Mouse (Mus musculus) limb, embryonic 15.5 days (tissue): ENCODE measurements around the gene Gpr1. TPM values are rescaled to one million over a fixed set of nuclear protein-coding genes. Genes with fewer than 3 reads are reported as not detected.

Experiments
- ATAC-seq: fragments of 200-750 bp; cut with Nextera tagmentation; 2 replicates; pipeline ENCODE4 v1.8.0; 2017; ENCODE audit warnings: low read depth, moderate TSS enrichment; ENCODE audit not compliant: insufficient number of reproducible peaks, low FRiP score, low TSS enrichment
- H3K27ac ChIP-seq: fragments of 300-500 bp; sonication (generic); 2 replicates; pipeline ENCODE4 v1.5.1; 2015; ENCODE audit warnings: moderate library complexity, mild to moderate bottlenecking, inconsistent platforms
- H3K27me3 ChIP-seq: fragments of 300-500 bp; sonication (generic); 2 replicates; pipeline ENCODE4 v1.6.1; 2015; ENCODE audit warnings: inconsistent platforms
- H3K36me3 ChIP-seq: fragments of 300-500 bp; sonication (generic); 2 replicates; pipeline ENCODE4 v1.6.1; 2015; ENCODE audit warnings: inconsistent platforms
- H3K4me1 ChIP-seq: fragments of 300-500 bp; sonication (generic); 2 replicates; pipeline ENCODE4 v1.6.1; 2015; ENCODE audit warnings: inconsistent platforms
- H3K4me2 ChIP-seq: fragments of 300-500 bp; sonication (generic); 2 replicates; pipeline ENCODE4 v1.6.1; 2015; ENCODE audit warnings: mild to moderate bottlenecking, inconsistent platforms
- H3K4me3 ChIP-seq: fragments of 300-500 bp; sonication (generic); 2 replicates; pipeline ENCODE4 v1.5.1; 2015; ENCODE audit warnings: mild to moderate bottlenecking, inconsistent platforms
- H3K9ac ChIP-seq: fragments of 300-500 bp; sonication (generic); 2 replicates; pipeline ENCODE4 v1.6.1; 2015; ENCODE audit warnings: inconsistent platforms
- H3K9me3 ChIP-seq: fragments of 300-500 bp; sonication (generic); 2 replicates; pipeline ENCODE4 v1.6.1; 2016; ENCODE audit warnings: inconsistent platforms
- WGBS: fragments of 180-500 bp; shearing (Covaris S2); methylation state at CpG from one replicate; pipeline ENCODE4 v1.1.7; 2015; 5-methylcytosine and 5-hydroxymethylcytosine counted together
- polyA plus RNA-seq: library from polyadenylated mRNA; unstranded; fragments of >200 nt; fragmentation: Nextera tagmentation; extraction: Ambion mirVana; gene quantifications from 2 replicates; pipeline ENCODE4 v1.2.1, GENCODE M21; 2015

The Gpr1 gene
- polyA plus RNA-seq, 1 experiment from 2014 or later = 0.17 TPM

DNA sequence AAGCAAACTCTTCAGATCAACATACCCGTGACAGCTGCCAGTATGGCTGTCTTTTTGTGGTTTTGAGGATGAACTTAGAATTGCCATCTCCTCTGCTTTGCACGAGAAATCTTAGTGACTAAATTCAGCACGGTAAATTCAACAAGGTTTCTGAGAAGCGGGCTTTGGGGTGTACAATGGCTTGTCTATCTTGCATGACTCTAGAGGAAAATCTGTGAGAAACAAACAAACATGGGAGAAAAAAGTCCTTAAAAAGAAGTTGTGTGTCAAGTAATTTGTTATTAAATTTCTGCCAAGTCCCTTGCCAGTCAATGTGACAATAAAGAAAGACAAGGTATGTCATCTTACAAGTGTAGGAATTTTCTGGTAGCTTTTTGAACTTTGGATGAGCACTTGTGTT, 34.9 kb upstream of the Gpr1 start:
- peaks cover 84% of the 10 kb centered on the region for H3K27me3 ChIP-seq
- H3K36me3 ChIP-seq = no peaks in the 10 kb centered on the region
- no peak overlapping the region for H3K27ac ChIP-seq
- H3K4me1 ChIP-seq = peaks cover 7% of the 10 kb centered on the region; the same call in 1 of the 2 replicates
- H3K9ac ChIP-seq = no peak overlapping the region
- H3K4me3 ChIP-seq = no peak overlapping the region
- 38% methylated on average over 4 of the region's 4 CpGs for WGBS
- no peaks in the 10 kb centered on the region for H3K9me3 ChIP-seq
- no peak for ATAC-seq
- no peak overlapping the region for H3K4me2 ChIP-seq

GRCm38 (mm10) chr1:63248360-63248851, 34.1 kb upstream of the Gpr1 start:
- ATAC-seq = no peak
- peak overlapping the region; percentile 30 for H3K4me3 ChIP-seq
- 2% methylated on average over 44 of the region's 44 CpGs for WGBS
- H3K36me3 ChIP-seq = no peaks in the 10 kb centered on the region
- H3K27ac ChIP-seq = no peak overlapping the region
- peak overlapping the region; percentile 48 for H3K4me2 ChIP-seq
- H3K4me1 ChIP-seq = peaks cover 7% of the 10 kb centered on the region; the same call in 1 of the 2 replicates
- no peak overlapping the region for H3K9ac ChIP-seq
- H3K27me3 ChIP-seq = peaks cover 86% of the 10 kb centered on the region
- no peaks in the 10 kb centered on the region for H3K9me3 ChIP-seq

- no peak for ATAC-seq
- Histone ChIP-seq H3K9ac (no peak overlapping the region), H3K4me3 (peak overlapping the region; percentile 30), H3K4me1 (peaks cover 7% of the 10 kb centered on the region; the same call in 1 of the 2 replicates), H3K27ac (no peak overlapping the region), H3K4me2 (peak overlapping the region; percentile 48), H3K36me3 (no peaks in the 10 kb centered on the region), H3K9me3 (no peaks in the 10 kb centered on the region), H3K27me3 (peaks cover 81% of the 10 kb centered on the region)
- WGBS = under 1% methylated on average over 18 of the region's 18 CpGs
These were observed 33.6 kb upstream of the Gpr1 start for GRCm38 (mm10) chr1:63247831-63248359.

DNA sequence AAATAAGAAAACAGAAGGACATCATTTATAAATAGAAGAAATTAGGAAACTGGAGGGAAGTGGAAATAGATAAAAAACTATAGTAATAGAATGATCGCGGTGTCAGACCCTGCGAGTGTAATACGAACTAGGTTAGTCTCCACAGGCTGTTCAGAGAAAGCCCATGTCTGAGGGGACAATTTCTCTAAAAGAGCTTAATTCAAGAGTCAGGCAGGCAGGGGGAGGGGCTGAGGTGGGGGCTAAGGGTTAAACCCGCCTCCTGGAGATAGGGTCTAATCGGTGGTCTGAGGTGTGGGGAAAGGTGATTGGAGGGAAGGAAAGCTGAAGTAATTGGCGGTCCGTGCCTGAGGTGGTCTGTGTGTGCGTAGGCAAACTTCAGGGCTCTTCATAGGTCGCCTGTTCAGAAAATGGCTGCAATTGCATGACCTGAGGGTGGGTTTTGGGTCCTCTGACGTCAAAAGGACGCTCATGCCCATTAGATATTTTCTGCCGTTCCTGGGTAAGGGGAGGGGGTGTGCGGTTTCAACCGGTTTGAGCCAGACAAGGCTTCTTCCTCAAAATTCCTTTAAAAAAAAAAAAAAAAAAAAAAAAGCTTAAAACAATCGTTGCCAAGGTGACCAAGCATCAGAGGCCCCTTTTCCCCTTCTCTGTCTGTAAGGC, 32.6 kb upstream of the Gpr1 start:
- Histone ChIP-seq H3K4me2 (peak overlapping the region; percentile 25), H3K9me3 (no peaks in the 10 kb centered on the region), H3K4me3 (no peak overlapping the region; the same call in 1 of the 2 replicates), H3K36me3 (no peaks in the 10 kb centered on the region), H3K27ac (no peak overlapping the region), H3K27me3 (peaks cover 72% of the 10 kb centered on the region), H3K4me1 (peaks cover 7% of the 10 kb centered on the region; the same call in 1 of the 2 replicates), H3K9ac (no peak overlapping the region)
- WGBS = 4% methylated on average over 16 of the region's 16 CpGs
- ATAC-seq = no peak

GRCm38 (mm10) chr1:63243854-63244253, 29.5 kb upstream of the Gpr1 start:
- Histone ChIP-seq H3K9me3 (no peaks in the 10 kb centered on the region), H3K36me3 (no peaks in the 10 kb centered on the region), H3K27ac (no peak overlapping the region), H3K4me3 (no peak overlapping the region), H3K9ac (no peak overlapping the region), H3K4me2 (no peak overlapping the region), H3K27me3 (peaks cover 47% of the 10 kb centered on the region), H3K4me1 (peaks cover 7% of the 10 kb centered on the region; the same call in 1 of the 2 replicates)
- WGBS = 46% methylated on average over 4 of the region's 4 CpGs
- ATAC-seq = no peak

DNA sequence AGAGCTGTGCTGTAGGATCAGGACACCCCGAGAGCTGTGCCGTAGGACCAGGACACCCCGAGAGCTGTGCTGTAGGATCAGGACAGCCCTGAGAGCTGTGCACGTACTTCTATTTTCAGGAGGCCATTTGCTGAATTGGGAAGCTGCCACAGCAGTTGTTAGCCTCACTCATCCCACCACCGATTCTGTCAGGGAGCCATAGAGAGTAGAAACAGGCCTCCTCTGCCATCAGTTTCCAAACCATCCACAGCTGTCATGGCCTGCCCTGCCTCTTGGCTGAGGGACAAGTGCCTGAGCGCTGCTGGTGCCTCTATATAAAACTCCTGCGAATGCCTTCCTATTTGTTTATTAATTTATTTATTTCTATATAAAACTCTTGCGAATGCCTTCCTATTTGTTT, 25.4 kb upstream of the Gpr1 start:
- Histone ChIP-seq H3K9ac (no peak overlapping the region), H3K27me3 (peaks cover 12% of the 10 kb centered on the region; the same call in 1 of the 2 replicates), H3K9me3 (no peaks in the 10 kb centered on the region), H3K4me1 (no peaks in the 10 kb centered on the region), H3K4me2 (no peak overlapping the region), H3K27ac (no peak overlapping the region; the same call in 1 of the 2 replicates), H3K4me3 (no peak overlapping the region), H3K36me3 (no peaks in the 10 kb centered on the region)
- 0 out of 2 replicates have a peak, but pooled peaks have one; percentile 62 for ATAC-seq
- whole genome bisulfite sequencing = 70% methylated on average over 8 of the region's 8 CpGs

- no peaks in the 10 kb centered on the region for H3K4me1 ChIP-seq
- H3K27me3 ChIP-seq = peaks cover 7% of the 10 kb centered on the region; the same call in 1 of the 2 replicates
- WGBS = 45% methylated on average over 4 of the region's 4 CpGs
- H3K36me3 ChIP-seq = no peaks in the 10 kb centered on the region
- 0 out of 2 replicates have a peak, but pooled peaks have one; percentile 13 for ATAC-seq
- H3K9ac ChIP-seq = no peak overlapping the region
- H3K9me3 ChIP-seq = no peaks in the 10 kb centered on the region
- no peak overlapping the region; the same call in 1 of the 2 replicates for H3K27ac ChIP-seq
- H3K4me3 ChIP-seq = no peak overlapping the region
- H3K4me2 ChIP-seq = no peak overlapping the region
These were observed 25.0 kb upstream of the Gpr1 start for GRCm38 (mm10) chr1:63239305-63239704.

DNA sequence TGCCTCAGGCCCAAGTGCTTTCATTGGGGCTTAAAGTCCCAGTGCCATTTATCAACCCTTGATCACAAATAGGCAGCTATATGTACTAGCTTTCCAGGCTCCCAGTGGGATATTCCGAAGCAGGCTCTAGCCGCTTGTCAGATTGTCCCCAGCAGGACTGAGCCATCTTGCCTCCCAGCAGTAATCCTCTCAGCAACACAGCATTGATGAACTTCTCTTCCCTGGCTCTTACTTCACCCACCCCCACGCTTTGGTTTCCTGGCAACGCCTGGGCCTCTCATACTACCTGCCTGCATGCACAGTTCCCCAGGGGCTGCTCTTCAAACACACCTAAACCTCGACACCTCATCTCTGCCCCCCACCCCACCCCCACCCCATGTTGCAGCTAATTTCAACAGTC, 23.0 kb upstream of the Gpr1 start:
- Histone ChIP-seq H3K27me3 (no peaks in the 10 kb centered on the region), H3K9me3 (no peaks in the 10 kb centered on the region), H3K4me1 (no peaks in the 10 kb centered on the region), H3K4me2 (no peak overlapping the region), H3K4me3 (no peak overlapping the region), H3K9ac (no peak overlapping the region), H3K27ac (no peak overlapping the region), H3K36me3 (no peaks in the 10 kb centered on the region)
- no peak for ATAC-seq
- 27% methylated on average over 5 of the region's 5 CpGs for WGBS

GRCm38 (mm10) chr1:63227241-63227640, 12.9 kb upstream of the Gpr1 start:
- H3K4me3 ChIP-seq = no peak overlapping the region
- H3K36me3 ChIP-seq = no peaks in the 10 kb centered on the region
- H3K9me3 ChIP-seq = no peaks in the 10 kb centered on the region
- no peaks in the 10 kb centered on the region for H3K27me3 ChIP-seq
- no peak overlapping the region for H3K9ac ChIP-seq
- no peak for ATAC-seq
- peaks cover 2% of the 10 kb centered on the region; the same call in 1 of the 2 replicates for H3K4me1 ChIP-seq
- no peak overlapping the region for H3K27ac ChIP-seq
- WGBS = 67% methylated on average over 5 of the region's 5 CpGs
- H3K4me2 ChIP-seq = no peak overlapping the region

DNA sequence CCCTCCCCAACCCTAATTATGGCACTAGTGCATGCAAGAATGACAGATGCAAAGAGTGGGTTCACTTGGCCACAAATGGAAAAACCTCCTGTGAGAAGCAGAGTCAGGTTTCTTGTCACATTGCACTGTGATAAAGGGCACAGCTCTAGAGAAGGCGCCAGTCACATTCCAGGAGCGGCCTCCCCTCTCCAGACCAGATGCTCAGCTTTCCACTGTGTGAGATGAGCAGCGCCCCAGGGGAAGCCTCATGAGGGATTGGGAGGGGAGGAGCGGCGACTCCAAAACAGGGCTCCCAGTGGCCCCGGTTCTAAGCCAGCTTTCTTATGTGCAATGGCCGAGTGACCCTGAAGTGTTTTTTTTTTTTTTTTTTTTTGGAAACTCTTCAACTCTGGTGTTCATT, 11.5 kb upstream of the Gpr1 start:
- Histone ChIP-seq H3K4me3 (no peak overlapping the region), H3K27me3 (0 out of 2 replicates have a peak, but pooled peaks cover 3% of the 10 kb centered on the region), H3K4me2 (no peak overlapping the region), H3K9ac (no peak overlapping the region), H3K27ac (no peak overlapping the region), H3K9me3 (no peaks in the 10 kb centered on the region), H3K36me3 (no peaks in the 10 kb centered on the region), H3K4me1 (peaks cover 2% of the 10 kb centered on the region; the same call in 1 of the 2 replicates)
- ATAC-seq = no peak
- 5% methylated on average over 7 of the region's 7 CpGs for WGBS

GRCm38 (mm10) chr1:63225009-63225408, 10.7 kb upstream of the Gpr1 start:
- H3K27me3 ChIP-seq = 0 out of 2 replicates have a peak, but pooled peaks cover 3% of the 10 kb centered on the region
- no peak overlapping the region for H3K4me2 ChIP-seq
- H3K4me1 ChIP-seq = peaks cover 2% of the 10 kb centered on the region; the same call in 1 of the 2 replicates
- WGBS = 78% methylated on average over 4 of the region's 4 CpGs
- H3K9ac ChIP-seq = no peak overlapping the region
- no peak for ATAC-seq
- H3K4me3 ChIP-seq = no peak overlapping the region
- H3K27ac ChIP-seq = no peak overlapping the region
- H3K36me3 ChIP-seq = no peaks in the 10 kb centered on the region
- H3K9me3 ChIP-seq = no peaks in the 10 kb centered on the region

DNA sequence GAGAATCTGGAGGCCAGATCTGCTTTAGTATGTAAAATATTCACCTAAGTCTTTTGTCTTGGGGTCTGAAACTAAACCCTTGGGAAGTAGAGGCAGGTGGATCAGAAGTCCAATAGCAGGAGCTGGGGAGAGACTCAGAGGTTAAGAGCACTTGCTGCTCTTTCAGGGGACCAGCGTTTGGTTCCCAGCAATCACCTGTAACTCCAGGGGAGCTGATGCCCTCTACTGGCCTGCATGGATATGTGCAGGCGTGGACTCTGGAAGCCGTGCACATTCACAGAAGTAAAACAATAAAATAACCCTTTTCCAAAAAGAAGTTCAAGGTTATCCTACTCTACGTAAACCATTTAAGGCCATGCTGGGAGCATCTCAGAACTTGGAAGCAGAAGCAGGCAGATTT, 4.9 kb upstream of the Gpr1 start:
- H3K27me3 ChIP-seq = peaks cover 9% of the 10 kb centered on the region; the same call in 1 of the 2 replicates
- no peaks in the 10 kb centered on the region for H3K9me3 ChIP-seq
- no peak for ATAC-seq
- WGBS = 92% methylated on average over 4 of the region's 4 CpGs
- H3K27ac ChIP-seq = no peak overlapping the region
- H3K4me1 ChIP-seq = no peaks in the 10 kb centered on the region
- no peak overlapping the region for H3K4me2 ChIP-seq
- H3K36me3 ChIP-seq = no peaks in the 10 kb centered on the region
- H3K4me3 ChIP-seq = no peak overlapping the region
- no peak overlapping the region for H3K9ac ChIP-seq
